Mouse (Mus musculus) liver, embryonic 14.5 days (tissue): ENCODE measurements around the gene 4921536K21Rik. TPM values are rescaled to one million over a fixed set of nuclear protein-coding genes. Genes with fewer than 3 reads are reported as not detected.

Experiments used
- ATAC-seq: fragments of 200-750 bp; cut with Nextera tagmentation; 2 replicates; pipeline ENCODE4 v1.8.0; 2017; ENCODE audit warnings: moderate number of reproducible peaks, mild to moderate bottlenecking, moderate library complexity; ENCODE audit not compliant: insufficient read depth
- DNase-seq, 3 experiments: peaks; one replicate each; pipeline ENCODE4 v3.0.0-alpha.2; 2012 to 2013; ENCODE audit warnings: low read depth in 3 of 3, low spot score in 3 of 3
- H3K27ac ChIP-seq: fragments of 300-500 bp; sonication (generic); 2 replicates; pipeline ENCODE4 v1.5.1; 2014; ENCODE audit warnings: moderate library complexity, mild to moderate bottlenecking, control low read depth, inconsistent platforms
- H3K27me3 ChIP-seq: fragments of 300-500 bp; sonication (generic); 2 replicates; pipeline ENCODE4 v1.6.1; 2014; ENCODE audit warnings: mild to moderate bottlenecking, low read length, moderate library complexity; ENCODE audit not compliant: control insufficient read depth, insufficient read depth
- H3K36me3 ChIP-seq: fragments of 300-500 bp; sonication (generic); replicated peaks from 2 replicates; pipeline ENCODE4 v1.6.1; 2014; ENCODE audit warnings: low read depth; ENCODE audit not compliant: control insufficient read depth, insufficient read depth
- H3K4me1 ChIP-seq, 2 experiments: fragments of 200-500 bp in 1 of 2; fragments of 300-500 bp in 1 of 2; sonication (generic) in 1 of 2; replicated peaks; 2 replicates each; pipeline ENCODE4 v1.6.1; 2012 to 2014; ENCODE audit warnings: antibody characterized with exemption in 1 of 2, inconsistent platforms in 1 of 2, low read length in 1 of 2; ENCODE audit not compliant: control insufficient read depth in 2 of 2, insufficient read depth in 2 of 2
- H3K4me2 ChIP-seq: fragments of 300-500 bp; sonication (generic); 2 replicates; pipeline ENCODE4 v1.6.1; 2014; ENCODE audit warnings: low read depth, mild to moderate bottlenecking, control low read depth, moderate library complexity
- H3K4me3 ChIP-seq, 2 experiments: fragments of 200-500 bp in 1 of 2; fragments of 300-500 bp in 1 of 2; sonication (generic) in 1 of 2; 2 replicates each; pipeline ENCODE4 v1.5.1; 2012 to 2014; ENCODE audit warnings: low read depth in 2 of 2, low read length in 2 of 2, mild to moderate bottlenecking in 2 of 2, control low read depth in 1 of 2, inconsistent platforms in 1 of 2, moderate library complexity in 1 of 2; ENCODE audit not compliant: insufficient read depth in 1 of 2
- H3K9ac ChIP-seq: fragments of 300-500 bp; sonication (generic); replicated peaks from 2 replicates; pipeline ENCODE4 v1.6.1; 2014; ENCODE audit warnings: mild to moderate bottlenecking, control low read depth, moderate library complexity
- H3K9me3 ChIP-seq: fragments of 300-500 bp; sonication (generic); 2 replicates; pipeline ENCODE4 v1.6.1; 2016; ENCODE audit warnings: low read length, mixed read lengths; ENCODE audit not compliant: control insufficient read depth
- CTCF ChIP-seq: IDR thresholded peaks from 2 replicates; pipeline ENCODE4 v1.5.1; 2016; ENCODE audit warnings: antibody characterized with exemption, low read depth, control low read depth
- EP300 ChIP-seq: IDR thresholded peaks from 2 replicates; pipeline ENCODE4 v1.6.1; 2016; ENCODE audit warnings: antibody characterized with exemption, low read depth
- WGBS: fragments of 180-500 bp; shearing (Covaris S2); extraction: QIAGEN DNeasy Blood & Tissue Kit; methylation state at CpG from one replicate; pipeline ENCODE4 v1.1.7; 2014; ENCODE audit not compliant: insufficient replicate concordance; 5-methylcytosine and 5-hydroxymethylcytosine counted together
- polyA plus RNA-seq, 2 experiments: library from polyadenylated mRNA; depleted of rRNA in 1 of 2; stranded (reverse) in 1 of 2; unstranded in 1 of 2; fragments of >200 nt; fragmentation: Nextera tagmentation in 1 of 2; extraction: Ambion mirVana in 1 of 2; gene quantifications; 2 replicates each; pipeline versions ENCODE4 v1.2.1 to v1.2.3; 2012 to 2014

The 4921536K21Rik gene
- polyA plus RNA-seq, 2 experiments = 0.02 TPM; not detected in 1

- H3K36me3 ChIP-seq = no peaks in the 10 kb centered on the region
- TF ChIP-seq EP300 (no peak), CTCF (no peak)
- H3K27ac ChIP-seq = no peak overlapping the region
- WGBS = 77% methylated on average over 6 of the region's 6 CpGs
- DNase-seq (no peak), ATAC-seq (no peak)
- H3K9ac ChIP-seq = no peak overlapping the region
- H3K4me1 ChIP-seq = no peaks in the 10 kb centered on the region
- H3K4me2 ChIP-seq = no peak overlapping the region
- H3K27me3 ChIP-seq = no peaks in the 10 kb centered on the region
- no peak overlapping the region for H3K4me3 ChIP-seq
- no peaks in the 10 kb centered on the region for H3K9me3 ChIP-seq
These were observed 27.8 kb upstream of the 4921536K21Rik start for GRCm38 (mm10) chr11:3922731-3923130.

GRCm38 (mm10) chr11:3922115-3922514, 27.2 kb upstream of the 4921536K21Rik start:
- Histone ChIP-seq H3K4me2 (no peak overlapping the region), H3K9me3 (no peaks in the 10 kb centered on the region), H3K27ac (no peak overlapping the region), H3K4me1 (no peaks in the 10 kb centered on the region), H3K4me3 (no peak overlapping the region), H3K36me3 (no peaks in the 10 kb centered on the region), H3K9ac (no peak overlapping the region), H3K27me3 (no peaks in the 10 kb centered on the region)
- no peak for TF ChIP-seq CTCF
- ATAC-seq (no peak), DNase-seq (no peak)
- 77% methylated on average over 9 of the region's 9 CpGs for WGBS

- ATAC-seq = no peak
These were observed 26.5 kb upstream of the 4921536K21Rik start for GRCm38 (mm10) chr11:3921281-3921850.

GRCm38 (mm10) chr11:3920476-3920875, 25.6 kb upstream of the 4921536K21Rik start:
- H3K9me3 ChIP-seq = no peaks in the 10 kb centered on the region
- no peaks in the 10 kb centered on the region for H3K4me1 ChIP-seq
- ATAC-seq (no peak), DNase-seq (no peak)
- no peak overlapping the region for H3K4me2 ChIP-seq
- H3K4me3 ChIP-seq = no peak overlapping the region
- 82% methylated on average over 7 of the region's 7 CpGs for WGBS
- no peaks in the 10 kb centered on the region for H3K27me3 ChIP-seq
- no peak overlapping the region for H3K9ac ChIP-seq
- no peak for TF ChIP-seq CTCF
- TF ChIP-seq EP300 = no peak
- H3K36me3 ChIP-seq = no peaks in the 10 kb centered on the region
- H3K27ac ChIP-seq = no peak overlapping the region

More at GRCm38 (mm10) chr11:3921281-3921850, 26.5 kb upstream of the 4921536K21Rik start:
- WGBS = 29% methylated on average over 8 of the region's 8 CpGs
- Histone ChIP-seq H3K9ac (no peak overlapping the region), H3K27ac (no peak overlapping the region), H3K27me3 (no peaks in the 10 kb centered on the region), H3K36me3 (no peaks in the 10 kb centered on the region), H3K9me3 (no peaks in the 10 kb centered on the region), H3K4me3 (no peak overlapping the region), H3K4me1 (no peaks in the 10 kb centered on the region), H3K4me2 (no peak overlapping the region)
- DNase-seq = peak in 2 of 3 experiments; percentile 25 to 26
- no peak for TF ChIP-seq EP300
- TF ChIP-seq CTCF = peak; percentile 86

GRCm38 (mm10) chr11:3918738-3919137, 23.8 kb upstream of the 4921536K21Rik start:
- DNase-seq = no peak
- 29% methylated on average over 1 of the region's 1 CpGs for WGBS
- H3K9me3 ChIP-seq = no peaks in the 10 kb centered on the region
- no peak overlapping the region for H3K9ac ChIP-seq
- H3K4me2 ChIP-seq = no peak overlapping the region
- TF ChIP-seq EP300 (no peak), CTCF (peak; percentile 62)
- peaks cover 7% of the 10 kb centered on the region for H3K27me3 ChIP-seq
- H3K4me3 ChIP-seq = no peak overlapping the region
- H3K36me3 ChIP-seq = no peaks in the 10 kb centered on the region
- H3K4me1 ChIP-seq = peaks cover 4 to 6% of the 10 kb centered on the region in 2 experiments; a peak in 3 of 4 replicates
- no peak overlapping the region for H3K27ac ChIP-seq
- ATAC-seq = no peak
